Mouse (Mus musculus) cerebellum, adult 2 months (tissue): ENCODE measurements around the gene Rnf222.

Experiments used
- CTCF ChIP-seq: fragments of 200-500 bp; IDR thresholded peaks from 2 replicates; pipeline ENCODE4 v1.5.1; 2011; ENCODE audit warnings: low read depth, mild to moderate bottlenecking, control low read depth, low read length, moderate library complexity, borderline replicate concordance; ENCODE audit not compliant: insufficient read depth
- POLR2A ChIP-seq: fragments of 200-500 bp; IDR thresholded peaks from 2 replicates; pipeline ENCODE4 v1.6.1; 2011; ENCODE audit warnings: low read length, control low read depth, borderline replicate concordance; ENCODE audit not compliant: insufficient read depth

- TF ChIP-seq CTCF (no peak), POLR2A (no peak)
These were observed 28.3 kb upstream of the Rnf222 start for GRCm38 (mm10) chr11:68859943-68860593.
